Mouse (Mus musculus) liver, embryonic 11.5 days (tissue): ENCODE data around the gene Cask. TPM values are rescaled to one million over a fixed set of nuclear protein-coding genes. Genes with fewer than 3 reads are reported as not detected.
A peak's percentile ranks its signal among the peaks of the same experiment; 100 is the strongest.

ENCODE experiments used
- ATAC-seq: fragments of 200-750 bp; cut with Nextera tagmentation; replicated peaks from 2 replicates; pipeline ENCODE4 v1.8.0; 2017; ENCODE audit warnings: moderate number of reproducible peaks, mild to moderate bottlenecking, moderate TSS enrichment, moderate library complexity; ENCODE audit not compliant: low FRiP score
- DNase-seq: peaks from one replicate; pipeline ENCODE4 v3.0.0-alpha.2; 2017; ENCODE audit warnings: low spot score
- H3K27ac ChIP-seq: fragments of 300-500 bp; sonication (generic); 2 replicates; pipeline ENCODE4 v1.5.1; 2014; ENCODE audit warnings: mild to moderate bottlenecking, low read depth, low read length, control low read depth
- H3K27me3 ChIP-seq: fragments of 300-500 bp; sonication (generic); replicated peaks from 2 replicates; pipeline ENCODE4 v1.6.1; 2014; ENCODE audit warnings: low read length, mixed read lengths; ENCODE audit not compliant: control insufficient read depth, insufficient read depth
- H3K36me3 ChIP-seq: fragments of 300-500 bp; sonication (generic); 2 replicates; pipeline ENCODE4 v1.6.1; 2014; ENCODE audit warnings: mild to moderate bottlenecking, low read length, moderate library complexity, mixed read lengths; ENCODE audit not compliant: control insufficient read depth, insufficient read depth
- H3K4me1 ChIP-seq: fragments of 300-500 bp; sonication (generic); replicated peaks from 2 replicates; pipeline ENCODE4 v1.6.1; 2014; ENCODE audit warnings: low read length, mixed read lengths; ENCODE audit not compliant: control insufficient read depth, insufficient read depth
- H3K4me2 ChIP-seq: fragments of 300-500 bp; sonication (generic); 2 replicates; pipeline ENCODE4 v1.6.1; 2014; ENCODE audit warnings: mild to moderate bottlenecking, control low read depth, moderate library complexity
- H3K4me3 ChIP-seq: fragments of 300-500 bp; sonication (generic); 2 replicates; pipeline ENCODE4 v1.5.1; 2014; ENCODE audit warnings: low read depth, low read length, control low read depth
- H3K9ac ChIP-seq: fragments of 300-500 bp; sonication (generic); 2 replicates; pipeline ENCODE4 v1.6.1; 2014; ENCODE audit warnings: low read depth, low read length, control low read depth
- H3K9me3 ChIP-seq: fragments of 300-500 bp; sonication (generic); 2 replicates; pipeline ENCODE4 v1.6.1; 2016; ENCODE audit warnings: low read length, inconsistent platforms, mixed read lengths; ENCODE audit not compliant: control insufficient read depth
- WGBS: fragments of 180-500 bp; shearing (Covaris S2); extraction: QIAGEN DNeasy Blood & Tissue Kit; methylation state at CpG from one replicate; pipeline ENCODE4 v1.1.7; 2014; 5-methylcytosine and 5-hydroxymethylcytosine counted together
- polyA plus RNA-seq: library from polyadenylated mRNA; unstranded; fragments of >200 nt; fragmentation: Nextera tagmentation; extraction: Ambion mirVana; gene quantifications from 2 replicates; pipeline ENCODE4 v1.2.1, GENCODE M21; 2014

Cask gene
- polyA plus RNA-seq, 1 experiment from 2014 or later, result 3.5 TPM

DNA sequence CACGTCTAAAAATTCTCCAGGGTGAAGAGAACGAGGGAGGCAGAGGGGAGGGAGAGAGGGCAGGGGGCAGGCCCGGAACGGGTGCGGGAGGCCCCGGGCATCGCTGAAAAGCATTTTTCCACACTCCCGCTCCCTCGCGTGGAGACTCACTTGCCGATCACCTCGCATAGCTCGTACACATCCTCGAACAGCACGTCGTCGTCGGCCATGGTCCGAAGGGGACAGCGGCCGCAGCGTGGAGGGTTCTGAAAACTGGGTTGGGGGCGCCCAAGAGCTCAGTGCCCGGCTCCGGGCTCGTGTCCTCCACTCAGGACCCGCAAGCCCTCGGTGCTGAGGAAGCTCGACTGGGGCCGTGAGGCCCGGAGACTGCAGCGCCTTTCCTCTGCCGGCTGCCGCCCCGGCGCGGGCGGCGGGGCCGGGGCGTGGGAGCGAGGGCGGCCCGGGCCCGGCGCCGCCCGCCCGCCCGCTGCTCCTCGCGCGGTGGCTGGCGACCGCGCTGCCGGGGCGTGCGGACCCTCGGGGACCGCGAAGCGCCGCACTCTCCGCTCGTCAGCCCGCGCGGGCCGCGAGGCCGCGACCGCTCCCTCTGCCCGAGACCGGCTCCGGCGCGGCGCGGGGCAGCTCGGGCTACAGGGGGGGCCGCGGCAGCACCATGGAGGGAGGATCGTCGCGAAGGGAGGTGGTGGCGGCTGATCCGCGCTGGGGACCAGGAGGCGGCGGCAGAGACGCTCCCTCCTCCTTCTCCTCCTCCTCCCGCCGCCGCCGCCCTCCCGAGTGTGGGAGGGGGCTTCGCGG, 5.1 kb downstream of the Cask start:
- Histone ChIP-seq H3K4me2 (peak overlapping the region; percentile 69), H3K4me3 (peak overlapping the region; percentile 63), H3K9ac (peak overlapping the region; percentile 67), H3K4me1 (no peaks in the 10 kb centered on the region), H3K9me3 (no peaks in the 10 kb centered on the region), H3K36me3 (no peaks in the 10 kb centered on the region), H3K27me3 (no peaks in the 10 kb centered on the region), H3K27ac (peak overlapping the region; percentile 48; the same call in 1 of the 2 replicates)
- peak; percentile 74 for ATAC-seq
- WGBS, result 9% methylated on average over 58 of the region's 100 CpGs
- DNase-seq, result peak; percentile 37

DNA sequence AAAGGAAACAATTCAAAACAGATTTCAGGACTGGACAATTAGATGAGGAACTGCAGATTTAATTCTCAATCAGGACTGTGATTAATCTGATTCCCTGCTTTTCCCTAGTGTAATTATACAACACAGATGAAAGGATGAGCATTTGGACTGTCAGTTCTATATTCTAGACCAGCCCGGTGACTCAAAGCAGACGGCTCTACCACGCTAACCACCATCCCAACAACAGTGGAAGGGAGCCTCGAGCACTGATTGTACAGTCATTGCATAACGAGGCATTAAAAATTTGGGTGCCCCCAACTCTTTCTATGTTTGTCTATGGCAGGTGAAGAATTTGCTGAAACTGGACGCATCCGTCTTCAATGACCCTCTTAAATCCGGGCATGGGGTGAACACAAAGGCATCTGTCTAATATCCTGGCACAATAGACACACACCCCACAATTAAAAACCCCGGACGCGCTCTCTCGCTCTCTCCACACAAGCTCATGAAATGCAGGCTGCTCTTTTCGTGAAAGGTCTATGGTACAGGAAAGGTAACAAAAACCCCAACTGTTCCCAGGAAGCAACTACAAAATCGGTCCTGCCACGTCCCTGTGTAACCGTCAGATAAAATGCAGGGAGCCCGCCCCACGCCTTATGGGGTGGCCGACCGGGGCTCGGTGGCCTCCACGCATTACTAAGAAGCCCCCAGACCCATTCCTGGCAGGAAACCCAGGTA, 5.9 kb downstream of the Cask start:
- no peak for ATAC-seq
- Histone ChIP-seq H3K4me3 (peak overlapping the region; percentile 63), H3K36me3 (no peaks in the 10 kb centered on the region), H3K9me3 (no peaks in the 10 kb centered on the region), H3K9ac (peak overlapping the region; percentile 67), H3K4me1 (no peaks in the 10 kb centered on the region), H3K4me2 (peak overlapping the region; percentile 69), H3K27ac (no peak overlapping the region), H3K27me3 (no peaks in the 10 kb centered on the region)
- WGBS, result 25% methylated on average over 22 of the region's 22 CpGs
- no peak for DNase-seq

DNA sequence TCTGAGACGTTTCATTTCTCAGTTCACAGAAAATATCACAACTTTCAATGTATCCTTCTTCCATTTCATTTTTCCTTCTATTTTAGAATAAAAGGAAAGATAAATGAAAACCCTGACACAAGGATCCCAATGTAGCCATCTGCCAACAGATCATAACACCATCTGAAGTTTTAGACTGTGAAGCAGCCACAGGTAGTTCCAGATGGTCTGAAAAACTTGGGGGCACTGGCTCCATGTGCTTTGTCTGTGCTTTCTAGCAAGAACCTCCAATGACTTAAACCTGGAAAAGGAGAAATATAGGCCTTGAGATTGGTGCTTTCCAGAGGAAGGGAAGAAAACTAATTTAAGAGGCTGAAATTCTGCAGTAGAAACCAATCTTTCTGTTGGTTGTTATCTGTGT, 28.4 kb downstream of the Cask start:
- Histone ChIP-seq H3K4me2 (no peak overlapping the region), H3K27me3 (no peaks in the 10 kb centered on the region), H3K4me1 (no peaks in the 10 kb centered on the region), H3K9ac (no peak overlapping the region), H3K27ac (no peak overlapping the region), H3K4me3 (no peak overlapping the region), H3K36me3 (no peaks in the 10 kb centered on the region), H3K9me3 (no peaks in the 10 kb centered on the region)
- WGBS, result 76% methylated on average over 1 of the region's 1 CpGs
- ATAC-seq, result no peak
- no peak for DNase-seq

DNA sequence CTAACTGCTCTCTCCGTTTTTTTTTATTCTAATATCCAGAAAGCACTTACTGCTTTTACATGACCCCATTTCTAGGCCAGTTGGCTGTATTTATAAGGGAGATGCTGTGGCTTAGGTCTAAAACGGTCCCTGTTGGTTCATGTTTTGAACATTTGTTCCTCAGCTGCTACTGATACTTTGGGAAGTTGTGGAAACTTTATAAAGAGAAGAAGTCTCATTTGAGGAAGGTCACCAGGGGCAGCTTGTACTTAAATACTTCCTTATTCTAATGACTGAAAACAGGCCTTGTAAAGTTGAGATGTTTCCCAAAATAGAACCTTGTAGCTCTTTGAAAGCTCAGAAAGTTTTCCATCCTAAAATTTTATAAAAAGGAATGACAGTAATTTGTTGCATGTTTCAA, 52.4 kb downstream of the Cask start:
- WGBS, result 60% methylated on average over 2 of the region's 2 CpGs
- ATAC-seq, result no peak
- Histone ChIP-seq H3K4me2 (no peak overlapping the region), H3K9ac (no peak overlapping the region), H3K36me3 (no peaks in the 10 kb centered on the region), H3K4me3 (no peak overlapping the region), H3K27me3 (no peaks in the 10 kb centered on the region), H3K9me3 (no peaks in the 10 kb centered on the region), H3K4me1 (no peaks in the 10 kb centered on the region), H3K27ac (no peak overlapping the region)
- no peak for DNase-seq

DNA sequence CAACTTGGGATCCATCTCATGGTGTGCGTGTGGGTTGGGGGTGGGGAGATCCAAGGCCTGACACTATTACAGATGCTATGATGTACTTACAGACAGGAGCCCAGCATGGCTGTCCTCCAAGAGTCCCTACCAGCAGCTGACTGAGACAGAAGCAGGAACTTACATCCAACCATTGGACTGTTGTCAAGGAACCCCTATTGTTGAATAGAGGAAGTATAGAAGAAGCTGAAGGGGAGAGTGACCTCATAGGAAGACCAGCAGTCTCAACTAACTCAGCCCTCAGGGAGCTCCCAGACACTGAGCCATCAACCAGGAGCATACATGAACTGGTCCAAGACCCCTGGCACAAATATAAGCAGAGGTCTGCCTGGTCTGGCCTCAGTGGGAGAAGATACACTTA, 85.5 kb downstream of the Cask start:
- Histone ChIP-seq H3K36me3 (no peaks in the 10 kb centered on the region), H3K4me1 (no peaks in the 10 kb centered on the region), H3K4me2 (no peak overlapping the region), H3K27ac (no peak overlapping the region), H3K9ac (no peak overlapping the region), H3K9me3 (no peaks in the 10 kb centered on the region), H3K27me3 (no peaks in the 10 kb centered on the region), H3K4me3 (no peak overlapping the region)
- no peak for ATAC-seq
- no peak for DNase-seq
- 79% methylated on average over 1 of the region's 1 CpGs for WGBS

DNA sequence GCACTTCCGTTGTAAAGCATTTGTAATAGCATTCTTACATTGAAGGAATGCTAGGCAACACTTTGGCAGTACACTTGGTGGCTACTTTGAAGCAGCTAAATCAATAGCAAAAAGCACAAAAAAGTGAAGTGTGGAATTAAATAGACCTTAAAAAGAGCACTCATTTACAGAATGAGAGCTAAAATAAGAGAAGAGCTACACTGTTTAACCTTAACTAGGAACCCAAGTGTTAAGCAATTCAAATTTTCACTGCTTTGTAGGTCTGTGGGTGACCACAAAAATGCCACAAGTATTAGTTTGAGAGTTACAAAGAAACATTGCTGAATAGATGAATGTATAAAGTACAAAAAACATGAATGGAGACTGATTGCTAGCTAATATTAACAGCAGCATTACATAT, 86.1 kb downstream of the Cask start:
- Histone ChIP-seq H3K4me2 (no peak overlapping the region), H3K27ac (no peak overlapping the region), H3K27me3 (no peaks in the 10 kb centered on the region), H3K4me3 (no peak overlapping the region), H3K9me3 (no peaks in the 10 kb centered on the region), H3K36me3 (no peaks in the 10 kb centered on the region), H3K4me1 (no peaks in the 10 kb centered on the region), H3K9ac (no peak overlapping the region)
- WGBS, result 73% methylated on average over 1 of the region's 1 CpGs
- DNase-seq, result no peak
- no peak for ATAC-seq

DNA sequence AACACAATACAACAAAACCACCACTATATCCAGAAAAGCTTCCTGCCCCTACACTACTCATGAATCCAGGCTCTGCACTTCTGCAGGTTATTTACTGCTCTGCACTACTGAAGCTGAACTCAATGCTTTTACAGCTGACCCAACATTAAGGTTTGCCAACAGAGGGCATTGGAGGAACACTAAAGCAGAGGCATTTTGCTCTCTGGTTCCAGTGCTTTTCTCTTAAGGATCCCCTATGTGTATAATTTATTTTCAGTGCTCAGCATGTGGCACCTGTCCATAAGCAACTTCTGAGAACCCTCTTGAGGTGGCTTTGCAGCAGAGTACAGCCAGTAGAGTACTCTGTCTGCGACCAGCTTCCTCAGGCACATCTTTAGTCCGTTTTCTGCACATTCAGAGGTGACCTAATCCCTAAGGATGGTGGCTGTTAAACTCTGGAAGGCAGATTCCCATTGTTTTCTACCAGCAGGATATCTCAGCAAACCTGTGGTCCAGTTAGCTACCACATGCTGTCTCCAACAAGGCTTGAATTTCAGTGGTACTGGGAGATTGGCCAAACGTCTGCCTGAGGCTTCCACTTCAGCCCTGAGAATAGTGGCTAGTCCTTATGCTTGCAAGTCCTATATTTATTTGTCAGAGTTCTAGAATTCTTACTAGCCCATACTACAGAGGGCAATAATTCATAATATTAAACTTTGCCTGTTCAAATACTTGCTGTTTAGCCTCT, 93.7 kb downstream of the Cask start:
- WGBS, result 49% methylated on average over 3 of the region's 3 CpGs
- ATAC-seq (no peak), DNase-seq (no peak)
- no peak overlapping the region for H3K4me2 ChIP-seq
- no peaks in the 10 kb centered on the region for H3K4me1 ChIP-seq
- no peaks in the 10 kb centered on the region for H3K36me3 ChIP-seq
- no peak overlapping the region for H3K27ac ChIP-seq
- H3K4me3 ChIP-seq, result no peak overlapping the region
- no peaks in the 10 kb centered on the region for H3K9me3 ChIP-seq
- H3K27me3 ChIP-seq, result no peaks in the 10 kb centered on the region
- H3K9ac ChIP-seq, result no peak overlapping the region

DNA sequence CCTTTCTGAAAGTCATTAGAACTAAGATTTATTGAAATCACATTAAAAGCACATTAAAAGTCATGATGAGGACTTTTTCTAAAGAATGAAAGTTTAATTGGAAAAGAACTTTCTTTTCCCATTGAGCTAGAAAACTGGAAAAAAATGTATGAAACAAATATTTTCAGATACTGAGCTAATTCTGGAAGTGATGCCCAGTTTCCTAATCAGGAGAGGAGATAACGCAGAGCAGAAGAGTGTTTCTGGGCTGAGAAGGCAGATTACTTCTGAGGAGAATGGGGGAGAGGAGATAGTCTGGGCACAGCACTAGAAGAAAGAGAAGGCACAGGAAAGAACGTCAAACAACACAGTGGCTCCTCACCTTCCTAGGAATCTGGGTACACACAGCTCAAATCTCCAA, 110.1 kb downstream of the Cask start:
- H3K4me3 ChIP-seq, result no peak overlapping the region
- no peak for DNase-seq
- no peaks in the 10 kb centered on the region for H3K27me3 ChIP-seq
- no peak overlapping the region for H3K27ac ChIP-seq
- no peaks in the 10 kb centered on the region for H3K9me3 ChIP-seq
- no peak overlapping the region for H3K9ac ChIP-seq
- WGBS, result 29% methylated on average over 2 of the region's 2 CpGs
- H3K4me1 ChIP-seq, result no peaks in the 10 kb centered on the region
- no peak overlapping the region for H3K4me2 ChIP-seq
- H3K36me3 ChIP-seq, result no peaks in the 10 kb centered on the region
- no peak for ATAC-seq
